Mouse (Mus musculus) left cerebral cortex, postnatal 10 days (tissue): ENCODE results near the gene Ppp1r3c. TPM values are rescaled to one million over a fixed set of nuclear protein-coding genes. Genes with fewer than 3 reads are reported as not detected.
"Not testable (repeated sequence)": the region's sequence is repeated elsewhere in the genome, so short reads cannot be mapped to it uniquely, and the experiment has no call there.

Experiments
- DNase-seq, 2 experiments: peaks; one replicate each; pipeline ENCODE4 v3.0.0; 2021 to 2022; ENCODE audit warnings: low spot score in 2 of 2, mixed read lengths in 1 of 2; ENCODE audit errors: extremely low spot score in 1 of 2
- intact Hi-C: fragments of 180-260 bp; cut with DNase I; formaldehyde crosslinking; loops from one replicate; pipeline ENCODE4 v1.15.1; 2025
- total RNA-seq, 2 experiments: library from RNA; stranded (reverse); gene quantifications; 2 replicates each; pipeline ENCODE4 v1.2.3; 2021

The Ppp1r3c gene
- total RNA-seq, 2 experiments from 2014 or later, result 24.2 to 29.0 TPM

DNA sequence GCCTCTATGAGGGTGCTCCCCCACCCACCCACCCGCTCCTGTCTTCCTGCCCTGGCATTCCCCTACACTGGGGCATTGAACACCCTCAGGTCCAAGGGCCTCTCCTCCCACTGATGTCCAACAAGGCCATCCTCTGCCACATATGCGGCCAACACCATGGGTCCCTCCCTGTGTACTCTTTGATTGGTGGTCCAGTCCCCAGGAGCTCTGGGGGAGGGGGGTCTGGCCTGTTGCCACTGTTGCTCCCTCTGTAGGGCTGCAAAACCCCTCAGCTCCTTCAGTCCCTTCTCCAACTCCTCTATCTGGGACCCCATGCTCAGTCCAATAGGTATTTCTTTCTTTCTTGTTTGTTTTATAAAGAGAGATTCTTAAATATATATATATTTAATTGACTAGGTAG lies 6.0 kb downstream of the Ppp1r3c start:
- intact Hi-C loops, result loop anchor here (5.0 kb wide), 1 partner anchor 33 kb away; no protein-coding TSS in a partner anchor
- not testable (repeated sequence) for DNase-seq

DNA sequence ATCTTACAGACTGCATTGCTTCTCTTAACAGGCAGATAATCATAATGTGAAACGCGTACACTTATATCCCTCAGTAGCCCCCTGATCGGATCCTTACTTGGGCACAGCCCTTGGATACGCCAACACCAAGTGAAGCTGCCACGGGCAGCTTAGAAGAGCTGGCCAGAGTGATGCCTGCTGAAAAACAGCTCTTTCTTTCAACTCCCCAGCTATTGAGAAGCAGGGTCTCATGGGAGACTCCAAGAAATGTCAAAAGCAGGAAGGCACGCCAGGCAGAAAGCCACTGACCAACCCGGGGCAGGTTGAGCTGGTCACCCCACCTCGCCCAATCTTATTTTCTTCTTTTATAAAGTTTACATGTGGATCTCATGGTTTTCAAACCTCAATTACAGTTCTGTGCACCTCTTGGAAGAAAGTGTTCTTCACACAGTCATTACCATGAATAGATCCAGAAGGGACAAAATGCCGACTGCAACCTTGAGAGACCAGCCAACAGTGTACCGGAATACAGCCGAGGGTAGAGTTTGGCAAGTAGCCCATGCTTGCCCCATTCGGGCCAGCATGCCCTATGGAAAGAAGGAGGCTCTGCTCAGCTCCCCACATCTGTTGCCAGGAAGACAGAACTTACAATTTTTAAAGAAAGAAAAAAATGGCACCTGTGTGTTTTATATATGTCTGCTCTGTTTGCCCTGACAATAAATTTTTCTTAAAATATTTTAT lies 7.6 kb downstream of the Ppp1r3c start:
- intact Hi-C loops, result no loop called here

DNA sequence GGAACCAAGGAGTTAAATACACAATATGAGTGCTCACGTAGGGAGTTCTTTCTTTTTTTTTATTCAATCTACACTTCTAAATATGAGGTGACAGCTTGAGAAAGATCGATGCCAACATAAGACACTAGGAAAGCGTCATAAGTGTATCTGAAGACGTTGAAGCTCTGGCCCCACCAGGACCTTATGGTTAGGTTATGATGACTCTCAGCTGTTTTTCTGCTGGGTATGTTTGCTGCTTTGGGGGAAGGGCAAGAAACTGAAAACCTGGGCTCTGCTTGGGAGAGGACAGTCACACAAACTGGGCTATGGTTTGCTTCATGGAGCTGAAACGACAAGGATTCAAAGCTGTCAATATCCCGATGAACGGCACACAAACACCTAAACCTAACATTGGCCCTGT lies 11.5 kb downstream of the Ppp1r3c start:
- intact Hi-C loops, result no loop called here
- DNase-seq, result no peak

More for the DNA sequence above, 7.6 kb downstream of the Ppp1r3c start:
- no peak for DNase-seq

DNA sequence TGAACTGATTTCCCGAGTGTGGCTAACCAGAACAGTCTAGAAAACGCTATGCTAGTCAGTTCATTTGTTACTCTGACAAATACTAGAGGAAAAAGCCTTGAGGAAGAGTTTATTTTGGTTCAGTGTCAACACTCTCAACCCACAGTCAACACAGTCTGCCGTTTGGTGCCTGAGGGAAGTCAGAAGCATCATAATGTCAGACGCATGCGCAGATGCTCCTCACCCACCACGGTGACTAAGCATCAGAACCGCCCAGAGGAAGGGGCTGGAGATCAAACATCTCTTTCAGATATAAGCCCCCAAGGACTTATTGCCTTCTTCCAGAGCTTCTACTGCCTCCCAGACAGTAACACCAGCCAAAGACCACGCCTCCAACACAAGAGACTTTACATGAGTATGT lies 15.3 kb downstream of the Ppp1r3c start:
- intact Hi-C loops, result no loop called here
- no peak for DNase-seq

DNA sequence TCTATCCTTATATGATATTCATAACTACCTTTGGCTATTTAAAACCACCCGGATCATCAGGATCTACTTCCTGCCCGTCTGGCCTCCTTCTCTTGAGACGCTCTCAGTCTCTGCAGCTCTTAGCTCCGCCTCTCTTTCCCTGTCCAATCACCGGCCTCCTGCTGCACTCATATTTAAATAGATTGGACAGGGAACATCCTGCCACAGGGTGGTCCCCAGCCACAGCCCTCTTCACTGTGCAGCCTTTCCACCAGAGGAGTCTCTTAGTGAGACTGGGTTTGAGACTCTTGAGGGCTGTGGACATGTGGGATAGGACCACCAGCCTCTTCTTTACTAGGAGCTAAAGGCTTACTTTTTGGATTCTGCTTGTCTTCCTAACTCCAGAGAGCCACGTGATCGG lies 20.2 kb downstream of the Ppp1r3c start:
- DNase-seq, result no peak
- intact Hi-C loops, result no loop called here

DNA sequence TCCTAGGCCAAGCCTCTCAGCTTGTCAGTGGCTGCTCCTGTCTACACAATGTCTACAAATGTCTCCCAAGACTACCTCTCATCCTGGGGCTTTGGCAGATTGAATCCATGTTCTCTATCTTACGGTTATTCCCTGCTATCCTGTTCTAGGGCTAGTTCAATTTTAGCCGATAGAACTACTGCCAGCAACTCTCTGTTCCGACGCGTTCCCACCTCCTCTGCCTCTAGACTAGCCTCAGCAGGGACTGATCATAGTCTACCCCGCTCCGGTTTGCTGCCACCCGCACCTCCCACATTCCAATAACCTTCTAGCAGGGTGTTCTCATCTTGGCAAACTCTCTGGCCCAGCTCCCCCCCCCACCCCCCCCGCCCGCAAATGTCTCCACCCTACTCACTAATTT lies 20.9 kb downstream of the Ppp1r3c start:
- no peak for DNase-seq
- intact Hi-C loops, result no loop called here

DNA sequence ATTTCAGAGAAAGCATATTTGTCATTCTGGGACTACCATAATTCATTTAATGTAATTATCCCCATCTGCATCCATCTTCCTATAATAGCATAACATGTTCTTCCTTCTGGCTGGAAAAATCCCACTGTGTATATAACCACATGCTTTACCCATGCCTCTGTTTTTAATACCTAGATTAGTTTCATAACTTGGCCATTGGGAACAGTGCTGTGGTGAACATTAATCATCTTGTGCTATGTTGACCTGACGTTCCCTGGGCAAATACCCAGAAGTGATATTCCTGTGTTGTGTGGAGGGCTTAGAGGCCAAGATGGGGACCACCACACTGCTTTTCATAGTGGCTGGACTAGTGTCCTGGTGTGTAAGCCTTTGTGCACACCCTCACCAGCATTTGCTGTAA lies 22.0 kb downstream of the Ppp1r3c start:
- DNase-seq, result no peak
- intact Hi-C loops, result no loop called here

DNA sequence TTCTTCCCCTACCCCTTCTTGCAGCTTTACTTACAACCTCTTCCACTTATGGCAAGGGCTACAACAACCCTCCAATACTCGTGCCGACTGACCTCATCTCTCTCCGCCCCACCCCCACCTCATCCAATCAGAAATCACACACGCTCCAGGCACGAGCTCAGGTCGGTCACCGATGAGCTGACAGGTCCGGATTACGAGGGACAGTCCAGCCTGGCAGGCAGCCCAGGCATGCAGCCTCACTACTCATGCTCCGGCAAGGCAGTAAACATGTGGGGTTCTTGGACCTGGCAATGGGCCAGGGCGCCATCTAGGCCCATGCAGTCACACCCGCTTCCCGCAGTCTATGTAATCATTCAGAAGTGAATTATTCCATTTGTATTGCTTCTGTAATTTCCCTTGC lies 23.4 kb downstream of the Ppp1r3c start:
- DNase-seq, result peak in 1 of 2 experiments; percentile 47
- intact Hi-C loops, result no loop called here

DNA sequence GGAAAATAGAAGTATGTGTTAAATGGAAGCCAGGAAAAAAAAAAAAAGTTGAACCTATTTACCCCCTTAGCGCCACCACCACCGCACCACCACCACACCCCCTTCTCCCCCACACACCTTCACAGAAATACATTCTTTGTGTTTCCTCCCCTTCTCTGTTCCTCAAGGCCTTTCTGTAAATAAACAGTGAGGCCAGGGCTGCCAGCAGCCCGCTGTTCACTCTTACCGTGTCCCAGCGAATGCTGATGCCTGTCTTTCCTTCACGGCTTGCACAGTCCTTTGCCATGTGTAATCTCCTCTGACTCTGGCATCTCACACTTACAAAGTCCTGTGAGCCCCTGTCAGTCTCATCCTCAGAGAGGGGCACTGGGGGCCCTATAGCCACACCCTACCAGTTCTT lies 30.3 kb downstream of the Ppp1r3c start:
- DNase-seq, result no peak
- intact Hi-C loops, result no loop called here

DNA sequence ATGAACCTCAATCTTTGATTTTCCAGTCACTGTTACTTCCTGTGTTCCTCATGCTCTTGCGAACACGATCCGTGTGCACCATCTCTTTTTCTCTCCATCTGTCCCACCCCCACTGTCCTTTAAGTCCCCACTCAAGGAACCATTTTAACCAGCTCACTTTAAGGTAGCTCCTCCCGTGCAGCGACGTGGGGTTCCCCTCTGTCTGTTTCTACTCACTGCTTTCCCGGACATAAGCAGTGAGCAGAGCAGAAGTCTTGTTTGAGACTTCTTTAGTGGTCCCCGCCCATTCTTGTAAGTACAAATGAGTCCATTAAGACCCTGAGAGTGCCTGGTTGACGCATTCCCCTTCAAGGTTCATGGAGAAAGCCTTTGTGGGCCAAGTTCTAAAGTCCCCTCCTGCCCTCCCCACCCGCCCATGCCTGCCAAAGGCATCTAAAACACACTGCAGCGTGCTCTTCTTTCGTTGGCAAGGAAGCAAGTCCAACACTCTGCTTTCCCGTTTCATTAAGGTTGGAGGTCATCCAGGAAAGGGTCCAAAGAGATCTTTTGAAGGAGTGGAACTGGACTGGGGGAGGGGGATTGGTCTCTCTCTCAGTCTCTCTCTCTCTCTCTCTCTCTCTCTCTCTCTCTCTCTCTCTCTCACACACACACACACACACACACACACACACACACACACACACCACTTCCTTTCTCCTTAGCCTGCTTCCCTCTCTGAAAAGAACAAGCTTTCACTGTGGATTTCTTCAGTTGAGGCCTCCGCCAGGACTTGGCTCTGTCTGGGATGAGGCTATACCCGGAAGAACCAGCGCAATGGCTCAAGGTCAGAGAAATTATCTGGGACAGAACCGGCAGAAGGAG lies 30.9 kb downstream of the Ppp1r3c start:
- intact Hi-C loops, result no loop called here
- peak in 1 of 2 experiments; percentile 63 for DNase-seq

DNA sequence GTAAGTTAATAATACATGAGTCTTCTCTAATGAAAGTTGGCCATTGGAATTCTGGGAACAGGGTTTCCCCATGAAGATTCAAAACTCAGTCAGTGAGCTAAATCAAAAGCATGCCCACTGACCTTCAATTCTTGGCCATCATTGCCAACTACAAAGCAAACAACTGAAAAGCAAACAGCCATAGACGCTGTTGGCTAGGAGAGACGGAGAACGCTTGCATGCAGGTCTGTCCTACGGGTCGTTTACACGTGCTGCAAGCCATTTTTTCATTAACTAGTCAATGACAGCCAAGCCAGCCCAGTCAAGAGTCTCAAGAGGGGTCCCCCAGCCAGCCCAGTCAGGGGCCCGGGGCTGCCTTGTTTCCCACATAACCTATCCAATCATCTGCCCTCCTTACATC lies 31.7 kb downstream of the Ppp1r3c start:
- intact Hi-C loops, result no loop called here
- no peak for DNase-seq

DNA sequence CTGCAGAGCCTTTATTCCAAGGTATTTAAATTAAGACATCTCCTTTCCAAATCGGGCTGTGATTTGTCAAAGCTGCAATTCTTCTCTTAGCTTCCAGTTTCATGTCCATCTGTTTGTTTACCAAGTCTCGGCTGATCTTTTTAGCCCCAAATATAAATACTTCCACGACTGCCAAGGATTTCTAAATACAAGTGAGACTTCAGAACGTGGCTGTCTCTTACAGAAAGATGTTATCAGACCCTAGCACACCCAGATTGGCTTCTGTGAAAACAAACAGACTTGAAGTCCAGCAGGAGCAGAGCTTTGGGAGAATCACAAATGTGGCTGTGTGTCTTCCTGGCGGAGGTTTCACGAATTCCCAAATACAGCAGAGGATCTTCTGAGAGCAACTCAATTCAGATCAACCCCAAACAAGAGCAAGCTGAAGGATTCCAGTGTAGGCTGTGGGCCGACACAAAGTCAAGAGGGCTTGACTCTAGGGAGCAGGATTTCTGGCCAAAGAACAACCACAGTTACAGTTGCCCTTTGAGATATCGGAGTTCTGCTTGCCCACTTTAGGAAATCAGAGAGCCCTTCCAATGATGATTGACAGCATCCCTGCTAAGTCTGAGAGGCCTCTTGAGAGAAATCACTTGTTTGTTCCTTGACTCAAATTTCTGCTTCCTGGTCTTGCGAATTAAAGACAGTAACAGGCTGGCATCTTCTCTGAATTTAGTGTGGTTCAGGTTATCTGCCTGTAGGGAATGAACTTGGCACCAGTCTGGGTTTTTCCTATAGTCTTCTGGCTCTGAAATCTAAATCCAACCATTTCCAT lies 34.4 kb downstream of the Ppp1r3c start:
- intact Hi-C loops, result no loop called here
- DNase-seq, result no peak

DNA sequence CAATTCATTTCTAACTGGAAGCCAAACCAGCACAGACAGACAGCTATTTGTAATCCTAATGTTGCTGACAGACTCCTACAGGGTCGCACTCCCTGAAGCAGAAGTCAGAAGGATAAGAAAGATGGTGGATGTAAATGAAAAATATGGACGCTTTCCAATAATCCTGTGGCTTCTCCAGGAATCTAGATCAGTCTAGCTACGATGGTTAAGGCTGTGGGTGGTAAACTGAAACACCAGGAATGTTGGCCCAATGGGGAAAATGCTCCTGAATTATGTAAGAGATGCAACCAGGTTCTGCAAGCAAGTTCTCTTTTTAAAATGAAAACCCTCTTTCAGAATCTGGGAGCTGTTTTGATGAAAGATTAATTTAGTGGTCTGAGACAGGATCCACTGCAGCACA lies 35.1 kb downstream of the Ppp1r3c start:
- DNase-seq, result no peak
- intact Hi-C loops, result no loop called here

DNA sequence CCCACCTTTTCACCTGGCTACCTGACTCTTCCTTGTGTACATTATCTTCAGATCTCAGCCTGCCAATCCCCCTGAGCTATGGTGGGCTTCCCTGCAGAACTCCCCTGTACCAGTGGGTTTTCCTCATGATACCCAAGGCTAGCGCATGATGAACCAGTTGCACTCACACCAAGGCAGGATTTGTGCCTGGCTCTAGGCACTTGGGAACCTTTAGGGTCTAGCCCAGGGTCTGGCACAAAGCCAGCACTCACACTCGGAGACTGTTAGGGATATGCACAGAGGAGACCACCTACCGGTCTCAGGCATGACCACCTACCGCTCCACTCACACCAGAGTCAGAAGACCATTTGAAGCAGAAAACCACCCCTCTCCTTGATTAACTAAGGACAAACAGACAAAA lies 35.5 kb downstream of the Ppp1r3c start:
- peak in 1 of 2 experiments; percentile 46 for DNase-seq
- intact Hi-C loops, result no loop called here

DNA sequence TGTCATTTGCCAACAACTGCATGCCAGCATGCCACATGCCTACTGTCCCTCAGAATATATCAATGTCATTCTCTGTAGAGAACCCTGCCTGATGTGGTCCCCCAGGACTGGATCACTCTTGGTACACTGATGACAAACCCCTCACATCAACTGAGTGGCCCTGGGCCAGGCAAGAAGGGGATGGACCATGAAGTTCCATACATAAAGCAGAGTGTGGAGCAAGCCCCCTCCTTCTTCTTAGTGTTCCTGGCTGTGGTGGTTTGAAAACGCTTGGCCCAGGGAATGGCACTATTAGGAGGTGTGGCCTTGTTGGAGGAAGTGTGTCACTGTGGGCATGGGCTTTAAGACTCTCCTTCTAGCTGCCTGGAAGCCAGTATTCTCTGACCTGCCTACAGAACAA lies 37.3 kb downstream of the Ppp1r3c start:
- intact Hi-C loops, result loop anchor here (5.0 kb wide), 1 partner anchor 33 kb away; no protein-coding TSS in a partner anchor
- no peak for DNase-seq

DNA sequence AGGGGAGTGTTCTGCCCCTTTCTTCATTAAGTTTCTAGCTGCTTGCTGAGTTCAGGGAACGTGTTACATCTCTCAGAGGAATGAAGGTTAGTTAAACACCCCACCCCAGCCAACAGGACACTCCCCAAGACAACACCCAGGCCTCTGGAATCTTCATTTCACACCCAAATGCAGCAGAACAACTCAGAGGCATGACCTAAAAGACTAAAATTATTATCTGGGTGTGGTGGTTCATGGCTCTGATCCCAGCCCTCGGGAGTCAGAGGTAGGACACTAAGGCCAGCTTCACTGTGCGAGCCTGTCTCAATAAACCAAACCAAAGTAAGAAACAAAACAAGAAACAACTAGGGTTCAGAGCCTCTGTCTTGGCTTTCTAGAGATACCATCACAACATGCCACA lies 38.3 kb downstream of the Ppp1r3c start:
- intact Hi-C loops, result loop anchor here (5.0 kb wide), 1 partner anchor 34 kb away; no protein-coding TSS in a partner anchor
- no peak for DNase-seq

DNA sequence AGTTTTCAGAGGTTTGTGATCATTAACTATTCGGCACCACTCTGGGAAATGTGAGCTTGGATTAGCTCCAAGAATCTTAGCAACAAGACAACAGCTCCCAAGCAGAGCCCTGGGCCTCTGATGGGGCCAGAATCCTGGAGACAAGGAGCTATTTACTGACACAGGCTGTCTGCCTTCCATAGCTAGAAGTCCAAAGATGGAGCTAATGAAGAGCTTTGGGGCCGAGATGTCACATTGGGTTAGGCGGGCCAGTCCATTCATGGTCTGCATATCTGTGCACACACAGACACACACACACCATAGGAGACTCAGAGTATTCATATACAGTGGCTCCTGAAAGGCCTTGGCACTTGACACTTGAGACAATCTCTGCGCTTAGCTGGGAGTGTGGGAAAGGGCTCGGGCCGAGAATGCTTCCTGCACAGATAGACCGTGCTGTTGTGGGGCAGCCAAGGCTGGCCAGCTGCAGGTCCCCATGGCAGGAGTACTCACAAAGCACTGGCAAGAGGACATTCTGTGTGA lies 39.8 kb downstream of the Ppp1r3c start:
- no peak for DNase-seq

DNA sequence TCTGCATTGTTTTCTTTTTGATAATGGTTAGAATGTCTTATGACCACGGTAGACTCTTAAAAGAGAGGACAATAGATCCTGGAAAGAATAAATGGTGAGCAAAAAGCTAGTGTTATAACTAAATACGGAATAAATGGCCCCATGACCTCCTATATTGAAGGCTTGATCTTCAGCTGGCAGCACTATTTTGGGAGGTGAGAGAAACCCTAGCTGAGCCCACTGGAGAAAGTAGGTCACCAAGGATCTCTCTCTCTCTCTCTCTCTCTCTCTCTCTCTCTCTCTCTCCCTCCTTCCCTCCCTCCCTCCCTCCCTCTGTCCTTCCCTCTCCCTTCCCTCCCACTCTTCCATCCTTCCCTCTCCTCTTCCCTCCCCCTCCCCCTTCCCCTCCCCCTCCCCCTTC lies 42.9 kb downstream of the Ppp1r3c start:
- DNase-seq, result no peak
- intact Hi-C loops, result no loop called here

More for the DNA sequence above, 39.8 kb downstream of the Ppp1r3c start:
- intact Hi-C loops, result loop anchor here (5.0 kb wide), 1 partner anchor 36 kb away; no protein-coding TSS in a partner anchor

DNA sequence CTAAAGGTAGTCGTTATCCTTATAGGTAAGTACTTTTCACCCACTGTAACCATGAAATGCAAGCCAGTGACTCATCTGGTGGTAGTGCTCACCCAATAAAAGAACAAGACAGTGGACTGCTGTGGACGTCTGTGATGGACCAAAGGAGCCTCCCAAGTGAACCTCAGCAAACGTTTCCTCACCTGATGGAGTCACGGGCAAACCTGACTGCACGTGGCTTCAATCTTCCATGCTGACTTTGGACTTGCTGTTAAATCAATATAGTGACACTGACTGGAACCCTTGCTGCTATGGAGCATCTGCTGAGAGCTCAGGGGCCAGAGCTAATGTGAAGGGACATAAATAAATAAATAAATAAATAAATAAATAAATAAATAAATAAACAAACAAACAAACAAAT lies 44.5 kb downstream of the Ppp1r3c start:
- intact Hi-C loops, result no loop called here
- DNase-seq, result no peak
